Mouse (Mus musculus): Measurements from ENCODE around the gene Colgalt1. TPM values are rescaled to one million over a fixed set of nuclear protein-coding genes. Genes with fewer than 3 reads are reported as not detected.

The Colgalt1 gene
- polyA plus RNA-seq (2015; fragmentation: Nextera tagmentation; extraction: Ambion mirVana): 57.5 and 63.2 TPM in 2 replicates

DNA sequence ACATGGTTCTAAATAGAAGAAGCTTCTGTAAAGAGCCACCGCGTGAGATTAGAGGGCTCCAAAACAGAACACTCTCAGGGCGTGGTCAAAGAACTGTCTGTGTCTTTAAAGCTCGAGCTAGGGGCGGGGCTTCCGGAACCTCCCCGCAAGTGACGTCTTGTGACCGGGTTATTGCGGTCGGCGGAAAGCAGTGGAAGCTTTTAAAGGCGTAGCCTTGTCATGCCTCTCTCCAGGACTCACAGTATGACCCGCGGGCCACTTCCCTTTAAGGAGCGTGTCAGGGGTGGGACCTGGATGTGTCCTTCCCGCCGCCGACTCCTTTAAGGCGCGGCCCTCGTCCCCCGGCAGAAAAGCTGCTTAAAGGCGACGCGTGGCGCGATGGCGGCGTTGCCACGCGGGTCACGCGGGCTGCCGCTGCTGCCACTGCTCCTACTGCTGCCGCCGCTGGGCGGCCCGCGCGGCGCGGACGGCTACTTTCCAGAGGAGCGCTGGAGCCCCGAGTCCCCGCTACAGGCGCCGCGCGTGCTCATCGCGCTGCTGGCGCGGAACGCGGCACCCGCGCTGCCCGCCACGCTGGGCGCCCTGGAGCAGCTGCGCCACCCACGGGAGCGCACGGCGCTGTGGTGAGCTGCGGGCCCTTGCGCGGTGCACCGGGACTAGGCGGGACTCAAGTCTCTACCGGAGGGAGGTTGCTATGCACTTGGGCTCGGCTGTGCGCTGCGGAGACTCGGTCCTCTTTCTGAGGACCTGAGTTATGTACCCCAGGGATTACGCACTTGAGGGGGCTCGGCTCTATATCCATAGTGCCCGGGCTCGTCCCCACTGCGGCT is at the start of gene Colgalt1:
TSS of gene Colgalt1 (plus strand) at position 177 of the 830 bp plus-strand sequence.
- peak within 1 kb of the TSS; percentile 70 for H3K4me2 ChIP-seq
- peaks cover 24% of the 10 kb centered on the region for H3K36me3 ChIP-seq
- peak; percentile 99 for ATAC-seq (ENCODE audit: low FRiP score)
- 0% methylated on average over 82 of the region's 82 CpGs for WGBS
- no peaks in the 10 kb centered on the region for H3K27me3 ChIP-seq
- H3K4me1 ChIP-seq (replicated peaks): peaks cover 15% of the 10 kb centered on the region
- peak within 1 kb of the TSS; percentile 90 for H3K9ac ChIP-seq
- H3K27ac ChIP-seq: peak within 1 kb of the TSS; percentile 94
- peak within 1 kb of the TSS; percentile 85 for H3K4me3 ChIP-seq
- no peaks in the 10 kb centered on the region for H3K9me3 ChIP-seq

DNA sequence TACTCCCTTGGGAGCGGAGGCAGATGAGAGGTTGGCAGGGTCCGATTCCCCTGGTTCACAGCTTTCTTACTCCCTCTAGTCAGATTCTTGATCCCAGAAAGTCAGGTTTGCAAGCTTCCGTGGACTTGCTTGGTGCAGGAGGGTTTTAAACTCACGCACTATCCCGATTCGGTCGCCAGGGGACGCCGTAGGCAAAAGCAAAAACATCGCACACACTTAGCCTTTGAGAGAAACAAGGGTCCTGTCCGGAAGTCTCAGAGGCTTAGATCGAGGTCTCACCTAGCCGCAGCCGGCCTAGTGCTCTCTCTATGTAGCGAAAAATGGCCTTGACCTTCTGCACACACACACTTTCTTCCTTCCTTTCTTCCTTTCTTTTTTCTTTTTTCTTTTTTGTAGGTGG is 49.4 kb upstream of the Colgalt1 start:
- H3K4me1 ChIP-seq (replicated peaks): peaks cover 18% of the 10 kb centered on the region
- H3K9ac ChIP-seq: no peak overlapping the region
- 0 out of 2 replicates have a peak, but pooled peaks have one; percentile 28 for ATAC-seq (ENCODE audit: low FRiP score)
- H3K4me3 ChIP-seq: no peak overlapping the region
- peaks cover 94% of the 10 kb centered on the region for H3K27me3 ChIP-seq
- no peak overlapping the region for H3K4me2 ChIP-seq
- H3K27ac ChIP-seq: no peak overlapping the region
- H3K9me3 ChIP-seq: 0 out of 2 replicates have a peak, but pooled peaks cover 4% of the 10 kb centered on the region
- WGBS: 2% methylated on average over 15 of the region's 15 CpGs
- no peaks in the 10 kb centered on the region for H3K36me3 ChIP-seq

DNA sequence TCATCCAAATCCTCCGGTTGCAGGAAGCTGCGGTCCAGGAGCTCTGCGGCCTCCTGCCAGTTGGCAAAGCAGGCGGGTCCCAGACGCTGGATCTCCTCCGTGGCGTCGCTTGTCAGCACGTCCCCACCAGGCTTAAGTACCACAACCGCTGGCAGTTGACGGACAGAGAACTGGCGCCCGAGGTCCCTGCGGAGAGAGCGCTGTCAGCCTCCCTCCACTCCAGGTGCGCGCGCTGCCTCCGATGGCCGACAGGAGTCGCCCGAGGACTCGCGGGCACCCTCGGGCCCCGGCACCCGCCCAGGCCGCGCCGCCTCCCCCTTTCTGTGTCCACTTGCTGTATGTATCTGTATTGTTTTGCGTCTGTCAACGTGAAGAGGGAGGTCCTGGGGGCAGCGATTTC is 48.0 kb upstream of the Colgalt1 start:
- Histone ChIP-seq H3K9me3 (0 out of 2 replicates have a peak, but pooled peaks cover 4% of the 10 kb centered on the region), H3K4me1 (replicated peaks) (peaks cover 18% of the 10 kb centered on the region), H3K9ac (peak overlapping the region; percentile 35; the same call in 1 of the 2 replicates), H3K4me3 (peak overlapping the region; percentile 29), H3K36me3 (no peaks in the 10 kb centered on the region), H3K27ac (no peak overlapping the region), H3K27me3 (peaks cover 89% of the 10 kb centered on the region), H3K4me2 (peak overlapping the region; percentile 49)
- WGBS: 1% methylated on average over 33 of the region's 33 CpGs
- peak; percentile 33; the same call in 1 of the 2 replicates for ATAC-seq (ENCODE audit: low FRiP score)

DNA sequence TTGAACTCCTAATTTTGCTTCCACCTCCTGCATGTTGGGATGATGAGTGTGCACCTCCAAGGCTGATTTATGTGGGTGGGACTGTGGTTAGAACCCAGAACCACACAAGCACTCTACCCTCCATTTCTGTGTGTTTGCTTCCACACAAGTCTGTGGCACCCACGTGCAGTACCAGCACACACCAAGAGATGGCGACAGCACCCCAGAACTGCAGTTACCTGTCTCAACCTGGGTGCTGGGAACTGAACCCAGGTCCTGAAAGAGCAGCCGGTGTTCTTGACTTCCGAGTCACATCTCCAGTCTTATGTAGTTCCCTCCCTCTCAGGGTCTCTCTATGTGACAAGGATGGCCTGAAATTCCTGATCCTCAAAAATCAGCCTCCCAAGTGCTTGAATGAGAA is 46.8 kb upstream of the Colgalt1 start:
- no peak overlapping the region for H3K4me3 ChIP-seq
- WGBS: 92% methylated on average over 4 of the region's 4 CpGs
- no peak overlapping the region for H3K4me2 ChIP-seq
- peaks cover 89% of the 10 kb centered on the region for H3K27me3 ChIP-seq
- H3K27ac ChIP-seq: no peak overlapping the region
- H3K36me3 ChIP-seq: no peaks in the 10 kb centered on the region
- 0 out of 2 replicates have a peak, but pooled peaks cover 4% of the 10 kb centered on the region for H3K9me3 ChIP-seq
- no peak overlapping the region for H3K9ac ChIP-seq
- no peak for ATAC-seq (ENCODE audit: low FRiP score)
- H3K4me1 ChIP-seq (replicated peaks): peaks cover 16% of the 10 kb centered on the region

- Histone ChIP-seq H3K27me3 (peaks cover 64% of the 10 kb centered on the region), H3K9ac (no peak within 1 kb of the TSS), H3K4me2 (no peak within 1 kb of the TSS), H3K27ac (no peak within 1 kb of the TSS), H3K36me3 (no peaks in the 10 kb centered on the region), H3K4me3 (no peak within 1 kb of the TSS), H3K4me1 (replicated peaks) (peaks cover 27% of the 10 kb centered on the region), H3K9me3 (0 out of 2 replicates have a peak, but pooled peaks cover 4% of the 10 kb centered on the region)
- 59% methylated on average over 3 of the region's 3 CpGs for WGBS
- no peak for ATAC-seq (ENCODE audit: low FRiP score)
These were observed 44.3 kb upstream of the Colgalt1 start, which contains the start of gene Nxnl1 for GRCm38 (mm10) chr8:71566501-71566900. Nxnl1 (minus strand) TSS chr8:71566601.

DNA sequence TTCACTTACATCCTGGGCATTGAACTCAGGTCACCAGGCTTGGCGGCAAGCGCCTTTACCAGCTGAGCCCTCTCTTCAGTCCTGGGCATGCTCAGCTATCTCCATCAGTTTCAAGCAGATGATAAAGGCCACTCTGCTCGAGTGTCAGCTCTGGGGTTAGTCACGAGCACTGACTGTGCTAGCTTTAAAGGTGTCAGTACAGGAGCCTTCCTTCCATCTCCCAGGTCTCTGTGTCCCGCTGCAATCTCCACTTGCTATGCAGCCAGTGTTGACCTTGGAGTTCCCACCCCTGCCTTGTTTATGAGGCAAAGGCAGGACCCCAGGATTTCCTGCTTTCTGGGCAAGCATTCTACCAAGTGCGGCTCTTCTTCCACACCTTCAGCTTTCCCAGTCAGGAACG is 43.2 kb upstream of the Colgalt1 start:
- Histone ChIP-seq H3K4me1 (replicated peaks) (peaks cover 34% of the 10 kb centered on the region), H3K4me2 (no peak overlapping the region), H3K9me3 (0 out of 2 replicates have a peak, but pooled peaks cover 4% of the 10 kb centered on the region), H3K9ac (no peak overlapping the region), H3K4me3 (no peak overlapping the region), H3K27me3 (peaks cover 53% of the 10 kb centered on the region), H3K27ac (no peak overlapping the region), H3K36me3 (no peaks in the 10 kb centered on the region)
- WGBS: 78% methylated on average over 7 of the region's 7 CpGs
- no peak for ATAC-seq (ENCODE audit: low FRiP score)

DNA sequence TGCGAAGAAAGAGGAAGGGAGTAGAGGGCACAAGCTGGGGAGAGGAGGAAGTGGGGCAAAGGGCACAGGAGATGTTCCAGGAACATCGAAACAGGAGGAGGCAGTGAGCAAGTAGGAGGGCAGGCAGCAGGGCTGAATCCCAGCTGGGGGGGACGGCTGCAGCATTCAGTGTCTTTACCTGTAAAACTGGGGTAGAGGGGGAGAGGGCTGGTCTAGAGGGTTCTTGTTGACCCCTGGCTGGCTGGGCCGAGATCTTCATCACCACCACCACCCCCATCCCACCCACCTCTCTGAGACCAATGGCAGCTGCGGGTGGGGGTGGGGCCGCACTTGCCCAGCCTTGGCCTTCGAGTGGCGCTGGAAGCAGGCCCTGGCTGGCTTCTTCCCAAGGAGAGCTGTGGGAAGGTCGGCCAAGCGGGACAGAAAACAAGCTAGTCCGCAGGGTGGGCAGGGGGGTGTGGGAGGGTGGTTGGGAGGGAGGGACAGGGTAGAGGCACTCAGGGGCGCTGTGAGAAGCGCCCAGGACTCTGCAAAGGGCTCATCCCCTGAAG is 42.3 kb upstream of the Colgalt1 start, which contains the start of gene Slc27a1:
TSS of gene Slc27a1 (plus strand) at position 496 of the 551 bp plus-strand sequence.
- H3K4me1 ChIP-seq (replicated peaks): peaks cover 36% of the 10 kb centered on the region
- peak within 1 kb of the TSS; percentile 56 for H3K4me3 ChIP-seq
- peaks cover 44% of the 10 kb centered on the region for H3K27me3 ChIP-seq
- ATAC-seq (ENCODE audit: low FRiP score): 0 out of 2 replicates have a peak, but pooled peaks have one; percentile 2
- peak within 1 kb of the TSS; percentile 83 for H3K27ac ChIP-seq
- H3K36me3 ChIP-seq: no peaks in the 10 kb centered on the region; the same call in 1 of the 2 replicates
- peak within 1 kb of the TSS; percentile 81 for H3K4me2 ChIP-seq
- H3K9me3 ChIP-seq: 0 out of 2 replicates have a peak, but pooled peaks cover 4% of the 10 kb centered on the region
- peak within 1 kb of the TSS; percentile 82 for H3K9ac ChIP-seq
- 11% methylated on average over 13 of the region's 13 CpGs for WGBS

GRCm38 (mm10) chr8:71568941-71569340 is 41.9 kb upstream of the Colgalt1 start:
- whole genome bisulfite sequencing: 19% methylated on average over 6 of the region's 6 CpGs
- Histone ChIP-seq H3K27me3 (peaks cover 40% of the 10 kb centered on the region), H3K4me3 (peak overlapping the region; percentile 56), H3K27ac (peak overlapping the region; percentile 83), H3K9me3 (0 out of 2 replicates have a peak, but pooled peaks cover 4% of the 10 kb centered on the region), H3K4me1 (replicated peaks) (peaks cover 36% of the 10 kb centered on the region), H3K36me3 (no peaks in the 10 kb centered on the region; the same call in 1 of the 2 replicates), H3K9ac (peak overlapping the region; percentile 82), H3K4me2 (peak overlapping the region; percentile 81)
- 0 out of 2 replicates have a peak, but pooled peaks have one; percentile 0 for ATAC-seq (ENCODE audit: low FRiP score)

DNA sequence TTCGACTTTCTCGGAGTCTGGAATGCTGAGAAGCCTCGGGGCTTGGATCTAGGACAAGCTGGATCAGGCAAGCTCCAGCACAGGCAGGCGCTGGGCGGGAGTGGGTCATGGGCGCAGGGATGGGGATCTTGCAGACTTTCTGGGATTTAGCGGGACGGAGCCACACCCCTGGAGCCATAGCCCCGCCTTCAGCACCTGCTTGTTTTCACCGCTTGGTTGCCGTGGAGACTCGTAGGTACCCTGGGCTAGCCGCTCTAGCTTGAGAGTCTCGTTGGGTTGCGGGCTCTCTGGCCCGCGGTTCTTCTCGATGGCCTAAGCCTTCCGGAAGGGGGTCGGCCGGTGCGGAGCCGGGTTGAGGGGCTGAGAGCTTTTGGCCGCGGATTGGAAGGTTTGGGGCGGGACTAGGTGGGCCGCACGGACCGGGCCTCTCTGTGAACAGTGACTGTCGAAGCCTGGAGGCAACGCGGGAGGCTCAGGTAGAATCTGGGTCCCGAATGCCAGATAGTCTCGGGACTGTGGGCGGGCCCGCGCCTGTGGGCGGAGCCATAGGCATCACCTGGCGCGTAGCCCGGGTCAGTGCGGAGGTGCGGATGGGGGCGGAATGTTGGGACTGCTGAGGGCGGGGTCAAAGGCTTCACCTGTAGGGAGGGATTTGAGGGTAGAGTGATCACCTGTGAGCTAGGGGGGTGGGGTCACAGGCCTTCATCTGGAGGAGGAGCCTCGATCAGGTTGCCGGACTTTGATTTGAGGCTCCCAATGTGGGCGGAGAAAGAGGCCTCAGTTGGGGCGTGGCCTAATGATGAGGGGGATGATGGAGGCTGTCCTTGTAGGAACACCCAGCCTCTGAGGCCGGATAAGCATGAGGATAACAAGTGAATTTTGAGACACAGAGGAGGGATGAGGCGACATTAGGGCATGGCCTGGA is 41.2 kb upstream of the Colgalt1 start:
- Histone ChIP-seq H3K4me3 (peak overlapping the region; percentile 56), H3K4me1 (replicated peaks) (peaks cover 42% of the 10 kb centered on the region), H3K36me3 (no peaks in the 10 kb centered on the region; the same call in 1 of the 2 replicates), H3K27me3 (peaks cover 34% of the 10 kb centered on the region), H3K9ac (peak overlapping the region; percentile 82), H3K9me3 (no peaks in the 10 kb centered on the region), H3K27ac (peak overlapping the region; percentile 83), H3K4me2 (peak overlapping the region; percentile 81)
- under 1% methylated on average over 51 of the region's 51 CpGs for WGBS
- peak; percentile 85 for ATAC-seq (ENCODE audit: low FRiP score)

GRCm38 (mm10) chr8:71570291-71570954 is 40.4 kb upstream of the Colgalt1 start:
- Histone ChIP-seq H3K27ac (peak overlapping the region; percentile 83), H3K36me3 (no peaks in the 10 kb centered on the region; the same call in 1 of the 2 replicates), H3K27me3 (peaks cover 30% of the 10 kb centered on the region), H3K4me3 (peak overlapping the region; percentile 56), H3K9ac (peak overlapping the region; percentile 82), H3K4me1 (replicated peaks) (peaks cover 43% of the 10 kb centered on the region), H3K9me3 (no peaks in the 10 kb centered on the region), H3K4me2 (peak overlapping the region; percentile 81)
- WGBS: under 1% methylated on average over 41 of the region's 41 CpGs
- ATAC-seq (ENCODE audit: low FRiP score): peak; percentile 88

- Histone ChIP-seq H3K9ac (peak overlapping the region; percentile 43; the same call in 1 of the 2 replicates), H3K4me3 (peak overlapping the region; percentile 56), H3K36me3 (no peaks in the 10 kb centered on the region; the same call in 1 of the 2 replicates), H3K27me3 (peaks cover 18% of the 10 kb centered on the region), H3K9me3 (no peaks in the 10 kb centered on the region), H3K27ac (peak overlapping the region; percentile 78), H3K4me1 (replicated peaks) (peaks cover 43% of the 10 kb centered on the region), H3K4me2 (peak overlapping the region; percentile 81)
- 89% methylated on average over 2 of the region's 2 CpGs for WGBS
- ATAC-seq (ENCODE audit: low FRiP score): no peak
These were observed 38.7 kb upstream of the Colgalt1 start for GRCm38 (mm10) chr8:71572077-71572476.
